Mouse (Mus musculus): ENCODE measurements around the gene Gm42906. TPM values are rescaled to one million over a fixed set of nuclear protein-coding genes. Genes with fewer than 3 reads are reported as not detected.

The Gm42906 gene
- total and polyA plus RNA-seq, 2 experiments from 2014 or later = not detected

DNA sequence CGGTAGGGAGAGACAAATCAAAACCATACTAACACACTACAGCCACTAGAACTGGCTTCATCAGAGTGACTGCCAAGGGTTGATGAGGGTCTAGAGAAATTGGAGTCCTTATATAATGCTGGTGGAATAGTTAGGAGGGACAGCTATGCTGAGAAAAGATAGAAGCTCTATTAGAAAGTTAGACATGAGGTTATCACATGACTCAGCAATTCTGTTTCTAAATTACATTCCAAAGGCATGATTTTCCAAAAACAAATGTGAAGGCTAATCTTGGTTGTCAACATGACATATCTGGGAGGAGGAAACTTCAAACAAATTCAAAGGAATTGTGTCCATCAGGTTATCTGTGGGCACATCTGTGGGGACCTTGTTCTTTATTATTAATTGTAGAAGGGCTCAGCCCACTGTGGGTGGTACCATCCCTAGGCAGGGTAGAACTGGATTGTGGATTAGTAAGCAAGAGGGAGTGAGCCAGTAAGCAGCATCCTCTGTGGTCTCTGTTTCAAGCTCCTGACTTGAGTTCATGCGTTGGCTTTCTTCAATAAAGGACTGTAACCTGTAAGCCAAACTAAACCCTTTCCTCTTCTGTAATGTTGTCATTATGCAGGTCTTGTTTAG lies 10.4 kb downstream of the Gm42906 start:
- H3K27ac ChIP-seq (ENCODE audit: low read depth, low read length) = no peak overlapping the region
- 74% methylated on average over 2 of the region's 2 CpGs for WGBS
- no peak overlapping the region for H3K4me2 ChIP-seq (ENCODE audit: low read depth)
- H3K4me1 ChIP-seq (ENCODE audit: insufficient read depth) = peaks cover 3% of the 10 kb centered on the region; the same call in 1 of the 2 replicates
- no peak for DNase-seq
- no peaks in the 10 kb centered on the region for H3K9me3 ChIP-seq (ENCODE audit: low read length)
- H3K36me3 ChIP-seq (ENCODE audit: insufficient read depth) = no peaks in the 10 kb centered on the region
- no peaks in the 10 kb centered on the region for H3K27me3 ChIP-seq (ENCODE audit: insufficient read depth, low read length)
- no peak for TF ChIP-seq CTCF (IDR thresholded peaks at IDR 0.05; ENCODE audit: low read depth)
- no peak for ATAC-seq
- H3K9ac ChIP-seq = no peak overlapping the region
- no peak overlapping the region for H3K4me3 ChIP-seq (ENCODE audit: low read depth, low read length)

DNA sequence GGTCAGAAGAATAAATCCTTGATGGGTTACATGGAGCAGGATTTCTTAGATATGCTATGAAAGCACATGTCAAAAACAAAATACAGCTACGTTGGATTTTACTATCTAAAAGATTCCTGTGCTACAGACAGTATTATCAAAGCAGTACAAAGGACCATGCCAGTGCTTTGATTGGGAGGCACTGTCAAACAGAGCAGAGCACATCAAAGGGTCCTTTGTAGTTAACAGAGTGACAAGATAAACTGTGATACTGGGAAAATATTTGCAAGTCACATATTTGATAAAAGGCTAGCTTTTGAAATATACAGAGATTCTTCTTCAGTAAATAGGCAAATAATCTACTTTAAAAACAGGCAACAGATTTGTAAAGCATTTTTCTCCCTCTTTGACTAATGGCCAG lies 11.0 kb downstream of the Gm42906 start:
- DNase-seq (no peak), ATAC-seq (no peak)
- Histone ChIP-seq H3K4me2 (ENCODE audit: low read depth) (no peak overlapping the region), H3K4me1 (ENCODE audit: insufficient read depth) (peaks cover 3% of the 10 kb centered on the region; the same call in 1 of the 2 replicates), H3K9me3 (ENCODE audit: low read length) (no peaks in the 10 kb centered on the region), H3K27ac (ENCODE audit: low read depth, low read length) (no peak overlapping the region), H3K27me3 (ENCODE audit: insufficient read depth, low read length) (no peaks in the 10 kb centered on the region), H3K9ac (no peak overlapping the region), H3K4me3 (ENCODE audit: low read depth, low read length) (no peak overlapping the region), H3K36me3 (ENCODE audit: insufficient read depth) (no peaks in the 10 kb centered on the region)
- TF ChIP-seq CTCF (IDR thresholded peaks at IDR 0.05; ENCODE audit: low read depth) = no peak
- WGBS = 28% methylated on average over 1 of the region's 1 CpGs

- no peak for TF ChIP-seq CTCF (IDR thresholded peaks at IDR 0.05; ENCODE audit: low read depth)
- Histone ChIP-seq H3K4me2 (ENCODE audit: low read depth) (no peak overlapping the region), H3K27ac (ENCODE audit: low read depth, low read length) (no peak overlapping the region), H3K36me3 (ENCODE audit: insufficient read depth) (no peaks in the 10 kb centered on the region), H3K4me1 (ENCODE audit: insufficient read depth) (peaks cover 3% of the 10 kb centered on the region; the same call in 1 of the 2 replicates), H3K4me3 (ENCODE audit: low read depth, low read length) (no peak overlapping the region), H3K9ac (no peak overlapping the region), H3K27me3 (ENCODE audit: insufficient read depth, low read length) (no peaks in the 10 kb centered on the region), H3K9me3 (ENCODE audit: low read length) (no peaks in the 10 kb centered on the region)
- 60% methylated on average over 3 of the region's 3 CpGs for WGBS
- ATAC-seq = no peak
- DNase-seq = no peak
These were observed 14.3 kb downstream of the Gm42906 start for GRCm38 (mm10) chr5:151413617-151414016.

GRCm38 (mm10) chr5:151412666-151413463 lies 15.1 kb downstream of the Gm42906 start:
- H3K9ac ChIP-seq = no peak overlapping the region
- no peaks in the 10 kb centered on the region for H3K36me3 ChIP-seq (ENCODE audit: insufficient read depth)
- no peak for TF ChIP-seq CTCF (IDR thresholded peaks at IDR 0.05; ENCODE audit: low read depth)
- H3K9me3 ChIP-seq (ENCODE audit: low read length) = no peaks in the 10 kb centered on the region
- peaks cover 3% of the 10 kb centered on the region; the same call in 1 of the 2 replicates for H3K4me1 ChIP-seq (ENCODE audit: insufficient read depth)
- no peaks in the 10 kb centered on the region for H3K27me3 ChIP-seq (ENCODE audit: insufficient read depth, low read length)
- no peak for DNase-seq
- 47% methylated on average over 11 of the region's 11 CpGs for WGBS
- ATAC-seq = peak; percentile 29; the same call in 1 of the 2 replicates
- no peak overlapping the region for H3K27ac ChIP-seq (ENCODE audit: low read depth, low read length)
- H3K4me3 ChIP-seq (ENCODE audit: low read depth, low read length) = no peak overlapping the region
- H3K4me2 ChIP-seq (ENCODE audit: low read depth) = no peak overlapping the region

- Histone ChIP-seq H3K36me3 (ENCODE audit: insufficient read depth) (no peaks in the 10 kb centered on the region), H3K9me3 (ENCODE audit: low read length) (no peaks in the 10 kb centered on the region), H3K9ac (no peak overlapping the region), H3K27me3 (ENCODE audit: insufficient read depth, low read length) (no peaks in the 10 kb centered on the region), H3K4me1 (ENCODE audit: insufficient read depth) (peaks cover 3% of the 10 kb centered on the region; the same call in 1 of the 2 replicates), H3K4me3 (ENCODE audit: low read depth, low read length) (no peak overlapping the region), H3K4me2 (ENCODE audit: low read depth) (no peak overlapping the region), H3K27ac (ENCODE audit: low read depth, low read length) (no peak overlapping the region)
- DNase-seq (no peak), ATAC-seq (no peak)
- 52% methylated on average over 3 of the region's 3 CpGs for WGBS
- TF ChIP-seq CTCF (IDR thresholded peaks at IDR 0.05; ENCODE audit: low read depth) = no peak
These were observed 18.0 kb downstream of the Gm42906 start for GRCm38 (mm10) chr5:151410006-151410405.

- Histone ChIP-seq H3K4me2 (ENCODE audit: low read depth) (no peak overlapping the region), H3K9me3 (ENCODE audit: low read length) (no peaks in the 10 kb centered on the region), H3K4me3 (ENCODE audit: low read depth, low read length) (no peak overlapping the region), H3K36me3 (ENCODE audit: insufficient read depth) (no peaks in the 10 kb centered on the region), H3K9ac (no peak overlapping the region), H3K4me1 (ENCODE audit: insufficient read depth) (peaks cover 3% of the 10 kb centered on the region; the same call in 1 of the 2 replicates), H3K27ac (ENCODE audit: low read depth, low read length) (no peak overlapping the region), H3K27me3 (ENCODE audit: insufficient read depth, low read length) (no peaks in the 10 kb centered on the region)
- ATAC-seq (peak; percentile 38; the same call in 1 of the 2 replicates), DNase-seq (no peak)
- TF ChIP-seq CTCF (IDR thresholded peaks at IDR 0.05; ENCODE audit: low read depth) = no peak
- 5% methylated on average over 1 of the region's 1 CpGs for WGBS
These were observed 18.7 kb downstream of the Gm42906 start for GRCm38 (mm10) chr5:151409282-151409681.
